Mouse (Mus musculus): Measurements from ENCODE around the gene Vmn1r69. TPM values are rescaled to one million over a fixed set of nuclear protein-coding genes. Genes with fewer than 3 reads are reported as not detected.

Gene Vmn1r69
- polyA plus RNA-seq (2016; fragmentation: Nextera tagmentation; extraction: Ambion mirVana), result not detected in 2 replicates

- Histone ChIP-seq H3K36me3 (replicated peaks) (no peaks in the 10 kb centered on the region), H3K9me3 (0 out of 2 replicates have a peak, but pooled peaks cover 18% of the 10 kb centered on the region), H3K4me2 (no peak within 1 kb of the TSS), H3K4me1 (no peaks in the 10 kb centered on the region), H3K27me3 (no peaks in the 10 kb centered on the region), H3K9ac (no peak within 1 kb of the TSS), H3K27ac (no peak within 1 kb of the TSS), H3K4me3 (replicated peaks) (no peak within 1 kb of the TSS)
- ATAC-seq (ENCODE audit: low FRiP score), result no peak
Measured at GRCm38 (mm10) chr7:10613559-10613958, at the start of gene Vmn1r69. TSS of gene Vmn1r69 (minus strand) at chr7:10613659.

DNA sequence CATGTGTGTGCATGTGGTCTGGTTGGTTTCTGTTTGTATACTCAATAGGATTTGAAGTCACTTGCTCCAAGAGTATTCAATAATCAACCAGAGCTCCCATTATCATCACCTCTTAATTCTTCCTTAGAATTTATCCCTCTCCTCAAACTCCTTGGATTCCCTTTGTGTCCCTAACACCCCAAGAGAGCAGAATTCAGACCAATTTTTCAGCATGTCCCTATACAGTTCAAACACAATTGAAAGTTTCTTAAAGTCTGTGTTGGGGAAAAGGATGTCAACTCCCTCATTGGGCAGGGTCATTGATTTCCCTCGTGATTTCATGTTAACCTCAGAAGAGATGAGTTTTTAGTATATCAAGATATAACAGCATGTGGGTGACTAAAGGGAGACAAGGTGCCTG, 17.8 kb upstream of the Vmn1r69 start, which contains the start of gene Vmn1r70:
TSS of gene Vmn1r70 (plus strand) at position 301 of the 400 bp plus-strand sequence.
- Histone ChIP-seq H3K4me2 (no peak within 1 kb of the TSS), H3K9me3 (peaks cover 40% of the 10 kb centered on the region), H3K4me1 (no peaks in the 10 kb centered on the region), H3K27me3 (no peaks in the 10 kb centered on the region), H3K36me3 (replicated peaks) (no peaks in the 10 kb centered on the region), H3K4me3 (replicated peaks) (no peak within 1 kb of the TSS), H3K9ac (no peak within 1 kb of the TSS), H3K27ac (no peak within 1 kb of the TSS)
- 68% methylated on average over 1 of the region's 1 CpGs for WGBS
- no peak for ATAC-seq (ENCODE audit: low FRiP score)

- Histone ChIP-seq H3K9ac (no peak within 1 kb of the TSS), H3K9me3 (peaks cover 3% of the 10 kb centered on the region; the same call in 1 of the 2 replicates), H3K4me2 (no peak within 1 kb of the TSS), H3K27me3 (no peaks in the 10 kb centered on the region), H3K4me1 (no peaks in the 10 kb centered on the region), H3K4me3 (replicated peaks) (no peak within 1 kb of the TSS), H3K27ac (no peak within 1 kb of the TSS), H3K36me3 (replicated peaks) (no peaks in the 10 kb centered on the region)
- WGBS, result 67% methylated on average over 2 of the region's 2 CpGs
- no peak for ATAC-seq (ENCODE audit: low FRiP score)
Measured at GRCm38 (mm10) chr7:10558385-10558784, 55.1 kb downstream of the Vmn1r69 start, which contains the start of gene Vmn1r68. TSS of gene Vmn1r68 (minus strand) at chr7:10558485.

Other genes with a start within 250 kb of the Vmn1r69 start
- gene Vmn1r67, start 170.3 kb downstream of the Vmn1r69 start, polyA plus RNA-seq (2016; fragmentation: Nextera tagmentation; extraction: Ambion mirVana), result 0.08 TPM in 1 of 2 replicates, not detected in the other
- gene Zik1, start 118.3 kb downstream of the Vmn1r69 start, polyA plus RNA-seq (2016; fragmentation: Nextera tagmentation; extraction: Ambion mirVana), result 57.8 and 62.8 TPM in 2 replicates
- not detected in 2 replicates for gene Vmn1r68, start 55.2 kb downstream of the Vmn1r69 start, polyA plus RNA-seq (2016; fragmentation: Nextera tagmentation; extraction: Ambion mirVana)
- not detected in 2 replicates for gene Vmn1r70, start 17.9 kb upstream of the Vmn1r69 start, polyA plus RNA-seq (2016; fragmentation: Nextera tagmentation; extraction: Ambion mirVana)
- not detected in 2 replicates for gene Nlrp4b, start 74.1 kb upstream of the Vmn1r69 start, polyA plus RNA-seq (2016; fragmentation: Nextera tagmentation; extraction: Ambion mirVana)
- gene Vmn1r71, start 140.7 kb upstream of the Vmn1r69 start, polyA plus RNA-seq (2016; fragmentation: Nextera tagmentation; extraction: Ambion mirVana), result not detected in 2 replicates